Mouse (Mus musculus) left cerebral cortex, adult 9 months (tissue): ENCODE measurements around the gene Rasip1.

Source experiments
- DNase-seq, 2 experiments: peaks; one replicate each; pipeline ENCODE4 v3.0.0; 2022; ENCODE audit warnings: low spot score in 2 of 2

Gene Rasip1

DNA sequence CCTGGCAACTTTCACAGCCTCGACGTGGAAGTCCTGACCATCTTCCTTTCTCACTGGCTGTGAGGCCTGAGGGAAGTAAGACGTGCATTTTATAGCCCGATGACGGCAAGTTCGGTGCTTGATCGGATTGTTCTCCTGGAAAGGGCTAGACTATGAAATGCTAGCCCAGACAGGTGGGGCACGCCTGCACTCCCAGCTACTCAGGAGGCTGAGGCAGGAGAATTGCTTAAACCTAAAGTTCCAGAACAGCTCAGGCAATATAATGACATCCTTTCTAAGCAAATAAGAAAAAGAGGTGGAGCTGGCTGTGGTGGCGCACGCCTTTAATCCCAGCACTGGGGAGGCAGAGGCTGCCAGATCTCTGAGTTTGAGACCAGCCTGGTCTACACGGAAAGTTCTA lies 3.8 kb upstream of the Rasip1 start:
- no peak for DNase-seq

DNA sequence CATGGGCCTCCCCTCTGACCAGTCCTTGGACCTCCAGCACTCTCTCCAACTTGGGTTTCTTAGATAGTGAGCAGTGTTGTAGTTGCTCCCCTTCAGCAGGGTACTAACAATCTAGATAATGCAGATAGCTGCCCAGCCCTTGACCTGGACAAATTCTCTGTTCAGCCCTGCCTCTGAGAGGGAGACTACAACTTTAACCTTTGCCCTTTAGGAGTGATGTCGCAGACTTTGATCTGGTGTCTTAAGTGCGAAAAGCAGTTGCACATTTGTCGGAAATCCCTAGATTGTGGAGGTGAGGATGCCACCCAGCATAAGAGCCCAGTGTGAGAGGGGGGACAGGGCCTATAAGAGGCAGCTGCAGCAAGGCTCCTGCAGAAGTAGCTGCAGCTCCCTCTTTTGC lies 2.6 kb upstream of the Rasip1 start:
- DNase-seq, result no peak

DNA sequence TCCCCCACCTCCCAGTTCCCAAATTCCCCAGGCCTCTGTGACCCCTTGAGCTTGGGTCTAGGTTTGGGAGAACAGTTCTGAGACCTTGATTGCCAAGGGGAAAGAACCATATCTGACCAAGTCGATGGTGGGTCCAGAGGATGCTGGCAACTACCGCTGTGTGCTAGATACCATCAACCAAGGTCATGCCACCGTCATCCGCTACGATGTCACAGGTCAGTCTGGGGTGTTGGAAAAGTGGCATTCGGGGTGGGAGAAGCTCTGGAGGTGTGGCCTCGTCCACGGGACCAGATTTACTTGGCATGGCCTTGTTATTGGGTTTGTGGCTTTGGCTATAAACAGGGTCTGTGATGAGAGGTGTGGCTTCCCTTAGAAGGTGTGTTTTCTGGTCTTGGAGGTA lies 1.8 kb upstream of the Rasip1 start:
- DNase-seq, result no peak

DNA sequence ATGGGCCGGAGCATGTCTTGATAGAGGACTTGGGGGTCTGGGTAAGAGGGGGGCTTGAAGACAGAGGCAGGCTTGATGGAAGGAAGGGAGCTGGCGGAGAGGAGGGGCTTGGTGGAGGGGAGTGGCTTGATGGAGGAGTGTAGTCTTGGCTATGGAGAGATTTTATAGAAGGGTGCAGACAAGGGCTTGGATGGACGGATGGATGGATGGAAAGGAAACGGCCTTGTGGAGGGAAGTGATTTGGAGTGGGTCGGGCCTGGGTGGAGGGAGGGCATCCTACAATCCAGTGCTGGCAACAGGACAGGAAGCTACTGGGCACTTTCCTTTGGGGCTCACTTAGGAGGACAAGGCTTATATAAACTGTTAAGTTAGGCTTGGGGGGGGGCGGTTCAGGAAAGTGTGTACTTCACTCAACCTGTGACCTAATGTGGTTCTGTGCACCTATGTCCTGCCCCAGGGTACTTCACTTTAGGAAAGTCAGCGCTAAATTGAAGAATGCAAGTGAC lies 664 bp upstream of the Rasip1 start:
- DNase-seq, result no peak

DNA sequence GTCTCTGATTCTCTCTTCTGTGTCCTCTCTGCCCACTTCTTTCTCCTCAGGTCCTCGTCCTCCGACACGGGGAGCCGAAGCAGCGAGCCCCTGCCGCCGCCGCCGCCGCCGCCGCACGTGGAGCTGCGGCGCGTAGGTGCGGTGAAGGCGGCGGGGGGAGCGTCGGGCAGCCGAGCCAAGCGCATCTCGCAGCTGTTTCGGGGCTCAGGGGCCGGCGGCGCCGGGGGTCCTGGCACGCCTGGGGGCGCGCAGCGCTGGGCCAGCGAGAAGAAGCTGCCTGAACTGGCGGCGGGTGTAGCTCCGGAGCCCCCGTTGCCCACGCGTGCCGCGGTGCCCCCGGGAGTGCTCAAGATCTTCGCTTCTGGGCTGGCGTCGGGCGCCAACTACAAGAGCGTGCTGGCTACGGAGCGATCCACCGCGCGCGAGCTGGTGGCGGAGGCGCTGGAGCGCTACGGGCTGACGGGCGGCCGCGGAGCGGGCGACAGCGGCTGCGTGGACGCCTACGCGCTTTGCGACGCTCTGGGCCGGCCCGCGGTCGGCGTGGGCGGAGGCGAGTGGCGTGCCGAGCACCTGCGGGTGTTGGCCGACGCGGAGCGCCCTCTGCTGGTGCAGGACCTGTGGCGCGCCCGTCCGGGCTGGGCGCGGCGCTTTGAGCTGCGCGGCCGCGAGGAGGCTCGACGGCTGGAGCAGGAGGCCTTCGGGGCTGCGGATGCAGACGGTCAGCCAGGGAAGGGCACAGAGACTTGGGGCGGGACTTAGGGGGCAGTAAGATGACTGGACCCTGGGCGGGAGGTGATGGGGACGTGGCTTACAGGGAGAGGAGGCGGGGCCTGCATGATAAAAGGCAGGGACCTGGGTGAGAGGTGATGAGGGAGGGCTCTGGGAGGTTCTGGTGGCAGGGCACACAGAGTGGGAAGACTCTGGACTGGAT lies 1.3 kb downstream of the Rasip1 start:
- DNase-seq, result peak in 1 of 2 experiments; percentile 82

DNA sequence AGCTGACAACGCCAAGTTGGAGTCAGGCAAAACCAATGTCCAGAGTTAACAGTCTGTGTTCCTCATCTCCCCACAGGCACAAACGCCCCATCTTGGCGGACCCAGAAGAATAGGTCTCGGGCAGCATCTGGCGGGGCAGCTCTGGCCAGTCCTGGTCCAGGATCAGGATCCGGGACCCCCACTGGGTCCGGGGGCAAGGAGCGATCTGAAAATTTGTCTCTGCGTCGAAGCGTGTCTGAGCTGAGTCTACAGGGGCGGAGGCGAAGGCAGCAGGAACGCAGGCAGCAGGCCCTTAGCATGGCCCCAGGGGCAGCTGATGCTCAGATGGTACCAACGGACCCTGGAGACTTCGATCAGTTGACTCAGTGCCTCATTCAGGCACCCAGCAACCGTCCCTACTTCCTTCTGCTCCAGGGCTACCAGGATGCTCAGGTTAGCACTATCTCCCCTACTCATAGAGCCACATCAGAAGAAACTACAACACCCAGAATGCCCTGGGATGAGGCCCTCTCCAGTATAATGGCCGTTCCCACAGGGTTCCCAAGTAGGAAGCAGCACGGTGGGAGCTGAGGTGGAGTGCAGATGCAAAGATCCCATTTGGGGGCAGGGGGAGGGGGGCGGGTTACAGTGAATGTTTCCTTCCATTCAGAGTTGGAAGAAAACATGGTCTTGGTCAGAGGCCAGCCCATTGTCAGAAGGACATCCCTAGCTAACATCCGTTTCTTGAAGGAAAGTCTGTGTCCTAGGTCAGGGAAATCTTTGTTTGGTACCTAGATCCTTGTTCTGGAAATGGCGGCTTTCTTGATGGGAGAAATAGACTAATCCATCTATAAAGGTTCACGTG lies 3.0 kb downstream of the Rasip1 start:
- DNase-seq, result no peak

DNA sequence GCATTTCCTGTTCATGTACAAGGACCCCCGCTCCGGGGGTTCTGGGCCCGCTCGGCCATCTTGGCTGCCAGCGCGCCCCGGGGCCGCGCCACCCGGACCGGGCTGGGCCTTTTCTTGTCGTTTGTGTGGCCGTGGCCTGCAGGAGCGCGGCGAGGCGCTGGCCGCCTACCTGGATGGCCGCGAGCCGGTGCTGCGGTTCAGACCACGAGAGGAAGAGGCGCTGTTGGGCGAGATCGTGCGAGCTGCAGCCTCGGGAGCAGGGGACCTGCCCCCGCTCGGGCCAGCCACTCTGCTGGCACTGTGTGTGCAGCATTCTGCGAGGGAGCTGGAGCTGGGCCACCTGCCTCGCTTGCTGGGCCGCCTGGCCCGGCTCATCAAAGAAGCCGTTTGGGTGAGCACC lies 5.2 kb downstream of the Rasip1 start:
- DNase-seq, result no peak

DNA sequence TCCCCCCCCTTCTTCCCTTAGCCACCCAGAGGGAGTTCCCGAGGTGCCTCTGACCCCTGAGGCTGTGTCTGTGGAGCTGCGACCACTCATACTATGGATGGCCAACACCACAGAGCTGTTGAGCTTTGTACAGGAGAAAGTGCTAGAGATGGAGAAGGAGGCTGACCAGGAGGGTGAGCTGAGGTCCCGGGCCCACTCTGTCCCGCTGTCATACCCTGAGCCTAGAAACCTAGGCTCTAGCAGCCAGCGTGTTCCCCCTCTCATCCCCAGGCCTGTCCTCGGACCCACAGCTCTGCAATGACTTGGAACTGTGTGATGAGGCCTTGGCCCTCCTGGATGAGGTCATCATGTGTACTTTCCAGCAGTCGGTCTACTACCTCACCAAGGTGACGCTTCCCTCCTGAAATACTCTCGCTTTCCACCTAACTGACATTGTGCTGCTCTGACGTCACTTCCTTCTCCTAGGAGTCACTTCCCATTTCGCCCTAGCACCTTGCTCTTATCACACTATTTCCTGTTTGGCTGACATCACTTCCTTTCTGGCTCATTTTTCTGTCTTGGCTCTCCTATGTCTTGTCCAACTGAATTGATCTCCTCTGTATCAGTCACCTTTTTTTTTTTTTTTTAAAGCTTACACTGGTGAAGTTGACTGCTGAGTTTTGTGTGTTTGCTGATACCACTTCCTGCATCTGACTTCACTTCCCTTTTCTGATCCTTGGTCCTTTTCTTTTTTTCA lies 7.8 kb downstream of the Rasip1 start:
- no peak for DNase-seq

DNA sequence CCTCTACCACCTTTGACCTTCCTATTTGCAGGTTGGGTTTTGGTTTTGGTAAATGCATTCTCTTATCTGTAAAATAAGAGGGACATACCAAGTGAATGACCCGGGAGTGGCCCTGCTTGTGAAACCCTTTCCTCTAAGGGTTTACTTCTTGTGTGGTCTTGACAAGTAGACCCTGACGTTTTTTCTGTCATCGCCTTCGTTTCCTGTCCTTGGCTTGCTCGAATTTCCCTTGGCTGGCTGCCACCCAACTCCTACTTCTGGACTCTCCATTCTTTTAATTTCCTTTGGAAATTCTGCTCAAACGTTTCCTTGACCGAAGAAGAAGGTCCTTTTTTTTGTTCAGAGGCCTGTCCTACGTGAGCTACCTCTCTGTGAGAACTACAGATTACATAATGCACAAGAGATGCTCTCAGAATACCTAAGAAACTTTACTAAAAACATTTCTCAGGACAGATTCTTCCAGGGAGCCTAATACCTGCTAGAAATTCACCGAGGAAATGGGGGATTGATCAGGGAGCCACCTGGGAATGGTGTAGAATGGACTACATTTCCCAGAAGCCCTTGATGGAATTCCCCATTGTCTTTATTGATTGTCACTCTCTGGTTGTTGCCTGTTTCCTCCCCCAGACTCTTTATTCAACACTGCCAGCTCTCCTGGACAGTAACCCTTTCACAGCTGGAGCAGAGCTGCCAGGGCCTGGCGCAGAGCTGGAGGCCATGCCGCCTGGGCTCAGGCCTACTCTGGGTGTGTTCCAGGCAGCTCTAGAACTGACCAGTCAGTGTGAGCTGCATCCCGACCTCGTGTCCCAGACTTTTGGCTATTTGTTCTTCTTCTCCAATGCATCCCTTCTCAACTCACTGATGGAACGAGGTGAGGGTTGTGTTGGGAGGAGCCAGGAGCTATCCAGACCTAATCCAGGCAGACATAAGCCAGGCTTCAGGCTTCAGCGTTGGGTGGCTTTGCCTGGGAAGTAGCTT lies 8.7 kb downstream of the Rasip1 start:
- DNase-seq, result no peak

DNA sequence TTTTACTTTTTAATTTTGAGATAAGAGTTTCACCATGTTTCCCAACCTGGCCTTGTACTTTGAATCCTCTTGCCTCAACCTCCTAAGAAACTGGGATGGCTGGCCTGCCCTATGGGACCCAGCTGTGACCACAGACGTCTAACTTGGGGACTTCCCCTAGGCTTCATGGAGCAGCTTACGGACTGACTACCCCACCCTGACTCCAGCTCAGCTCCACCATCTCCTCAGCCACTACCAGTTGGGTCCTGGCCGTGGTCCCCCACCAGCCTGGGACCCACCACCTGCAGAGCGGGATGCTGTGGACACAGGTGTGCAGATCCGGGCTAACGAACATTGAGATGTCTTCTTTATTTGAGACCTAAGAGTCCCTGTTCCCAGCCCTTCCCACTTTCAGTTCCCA lies 10.4 kb downstream of the Rasip1 start:
- no peak for DNase-seq

DNA sequence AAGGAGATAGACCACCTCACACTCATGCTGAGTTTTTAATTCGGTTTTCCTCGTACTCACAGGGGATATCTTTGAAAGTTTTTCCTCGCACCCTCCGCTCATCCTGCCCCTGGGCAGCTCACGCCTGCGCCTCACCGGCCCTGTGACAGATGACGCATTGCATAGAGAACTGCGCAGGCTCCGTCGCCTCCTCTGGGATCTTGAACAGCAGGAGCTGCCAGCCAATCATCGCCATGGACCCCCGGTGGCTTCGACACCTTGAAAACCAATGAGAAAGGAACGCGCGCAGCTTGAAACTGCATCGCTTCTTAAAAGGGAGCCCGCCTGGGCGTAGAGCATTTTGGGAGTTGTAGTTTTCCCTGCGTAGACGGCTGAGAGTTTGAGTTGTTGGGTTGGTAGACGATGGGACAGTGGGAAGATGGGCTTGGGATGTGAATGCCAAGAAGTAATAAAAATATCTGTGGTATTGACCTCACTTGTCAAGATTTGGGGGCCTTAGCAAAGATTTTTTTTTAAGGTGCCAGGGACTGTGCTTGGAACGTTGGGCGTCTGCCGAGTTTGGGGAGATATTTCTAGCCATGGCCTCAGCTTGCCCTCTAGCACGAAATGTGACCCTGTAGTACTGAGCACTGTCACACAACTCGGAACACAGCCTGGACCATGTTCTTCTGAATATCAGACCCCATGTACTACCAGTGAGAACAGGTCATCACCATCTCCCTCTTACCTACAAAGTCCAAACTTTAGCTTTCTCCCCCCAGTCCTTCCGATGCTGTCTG lies 11.5 kb downstream of the Rasip1 start:
- peak; percentile 94 to 97 for DNase-seq

DNA sequence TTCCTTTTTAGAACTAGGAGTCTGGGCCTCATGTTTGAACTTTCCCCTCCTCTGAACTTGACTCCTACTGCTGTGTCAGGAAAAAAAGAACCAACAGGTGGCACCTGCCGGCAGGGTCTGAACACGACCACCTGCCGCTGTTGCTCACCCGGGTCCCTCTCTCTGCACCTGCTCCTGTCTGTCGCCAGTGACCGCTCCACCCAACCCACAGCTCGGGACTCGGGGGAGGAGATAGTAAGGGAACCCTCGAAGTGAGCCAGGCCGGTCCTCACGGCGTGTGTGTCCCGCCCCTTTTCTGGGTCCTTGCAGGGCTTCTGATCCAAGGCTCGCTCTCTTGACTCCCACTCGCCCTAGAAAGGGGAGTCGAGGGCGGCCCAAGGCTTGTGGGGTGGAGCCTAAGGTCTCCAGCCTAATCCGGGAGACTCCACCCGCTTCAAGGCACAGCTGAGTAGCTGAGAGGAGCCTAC lies 12.3 kb downstream of the Rasip1 start, which contains the start of gene Mamstr:
Mamstr (plus strand) TSS at position 417 of the 467 bp plus-strand sequence.
- DNase-seq, result no peak

DNA sequence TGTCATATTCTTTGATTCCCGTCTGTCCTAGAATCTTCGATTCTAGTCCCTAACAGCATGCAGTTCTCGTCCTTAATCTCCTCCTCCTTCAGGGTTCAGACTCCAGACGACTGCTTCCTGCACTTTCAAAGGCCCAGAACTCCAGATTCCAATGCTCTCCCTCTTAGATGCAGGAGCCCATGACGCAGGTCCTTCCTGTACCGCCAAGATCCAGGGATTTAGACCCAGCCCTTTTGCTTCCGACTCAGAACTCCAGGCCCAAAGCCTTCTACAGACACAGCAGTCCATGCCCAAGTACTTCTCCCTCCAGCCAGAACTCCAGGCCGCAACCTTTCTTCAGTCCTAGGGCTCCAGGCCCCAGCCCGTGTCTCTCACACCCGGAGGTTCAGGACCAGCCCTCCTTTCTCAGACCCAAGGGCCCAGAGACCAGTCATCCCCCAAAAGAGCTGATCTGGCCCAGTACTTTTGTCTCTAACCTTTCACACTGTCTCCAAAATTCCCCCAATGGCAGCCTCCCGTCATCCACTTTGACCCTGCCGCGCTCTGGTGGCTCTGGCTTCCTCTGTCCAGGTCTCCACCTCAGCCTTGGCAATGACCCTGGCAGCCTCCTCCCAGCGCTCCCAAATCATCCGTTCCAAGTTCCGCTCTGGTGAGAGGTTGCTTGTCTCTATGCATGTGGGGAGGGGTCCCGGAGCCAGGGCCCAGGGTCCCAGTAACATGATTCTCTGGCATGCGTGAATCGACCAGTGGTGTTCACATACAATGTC lies 13.1 kb downstream of the Rasip1 start:
- no peak for DNase-seq

DNA sequence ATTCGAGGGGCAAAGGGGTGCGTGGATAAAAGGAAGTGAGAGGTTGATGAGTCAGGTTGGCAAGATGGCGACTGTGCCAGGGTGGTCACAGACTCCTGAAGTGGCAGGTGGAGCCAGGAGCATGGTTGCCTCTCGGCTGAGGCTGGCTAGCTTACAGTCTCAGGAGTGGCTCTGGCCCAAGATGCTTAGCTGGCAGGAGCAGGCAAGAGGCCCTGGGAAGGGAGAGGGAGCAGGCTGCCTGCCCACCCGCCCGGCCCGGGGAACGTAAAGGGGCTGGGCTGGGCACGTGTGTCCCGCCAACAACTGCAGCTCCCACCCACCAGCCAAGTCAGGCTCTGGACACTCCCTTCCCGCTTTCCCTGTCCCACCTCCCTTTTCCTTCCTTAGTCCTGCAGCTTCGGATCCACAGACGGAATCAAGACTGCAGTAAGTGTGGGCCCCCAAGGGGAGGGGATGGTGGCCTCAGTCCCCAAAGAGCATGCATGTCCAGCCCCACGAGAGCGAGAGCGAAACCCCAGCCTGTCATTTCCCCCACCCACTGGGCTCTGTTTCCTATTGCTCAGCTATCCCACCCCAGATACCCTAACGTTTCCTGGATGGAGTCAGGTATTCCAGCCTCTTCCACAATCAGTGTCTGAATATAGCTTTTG lies 14.2 kb downstream of the Rasip1 start:
- DNase-seq, result no peak

DNA sequence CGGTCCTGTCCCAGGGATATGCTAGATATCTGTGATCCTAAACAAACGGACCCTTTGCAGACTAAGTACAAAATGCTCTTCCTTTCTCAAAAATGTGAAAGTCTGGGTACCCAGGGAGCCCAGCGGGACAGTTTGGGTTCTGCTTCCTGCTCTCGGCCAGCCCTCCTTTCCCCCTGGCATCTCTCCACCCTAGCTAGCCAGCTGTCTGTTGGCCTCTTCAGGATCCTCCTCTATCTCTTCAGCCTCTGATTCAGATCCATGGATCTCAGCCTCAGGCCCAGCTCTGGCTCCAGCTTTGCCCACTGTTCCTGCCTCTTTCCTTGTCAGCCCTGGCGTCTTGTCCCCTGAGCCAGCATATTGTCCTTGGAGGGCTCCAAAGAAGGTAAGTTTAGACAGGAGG lies 14.8 kb downstream of the Rasip1 start:
- DNase-seq, result no peak

DNA sequence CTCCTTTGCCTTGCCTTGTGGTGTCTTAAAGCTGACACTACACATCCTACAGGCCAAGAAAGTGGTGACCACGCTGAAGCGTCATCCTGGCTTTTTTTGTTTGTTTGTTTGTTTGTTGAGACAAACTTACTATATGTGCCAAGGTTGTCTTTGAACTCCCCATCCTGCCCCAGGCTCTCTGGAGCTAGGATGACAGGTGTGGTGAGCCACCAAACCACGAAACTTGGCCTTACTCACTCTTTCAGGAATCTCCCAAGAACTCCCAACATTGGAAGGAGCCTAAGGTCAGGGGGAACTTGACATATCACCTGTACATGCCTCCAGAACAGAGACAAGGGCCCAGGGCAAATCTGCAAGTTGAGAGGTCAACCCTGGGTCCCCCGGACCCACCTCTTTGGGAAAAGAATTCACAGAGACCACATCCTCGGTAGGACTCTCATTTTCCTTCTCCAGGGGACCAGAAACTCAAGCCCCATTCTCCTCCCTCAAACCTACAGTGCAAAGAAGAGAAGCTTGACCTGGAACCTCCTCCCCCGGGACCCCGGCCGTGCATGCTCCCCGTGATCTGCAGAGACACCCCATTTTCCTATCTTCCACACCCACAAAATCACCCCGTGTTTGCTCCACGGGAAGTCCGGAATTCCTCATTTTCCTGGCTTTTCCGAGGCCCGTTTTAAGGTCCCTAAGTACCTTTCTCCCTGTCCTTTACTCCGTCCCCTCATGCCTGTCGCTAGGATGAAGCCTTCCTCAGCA lies 15.4 kb downstream of the Rasip1 start:
- DNase-seq, result no peak

DNA sequence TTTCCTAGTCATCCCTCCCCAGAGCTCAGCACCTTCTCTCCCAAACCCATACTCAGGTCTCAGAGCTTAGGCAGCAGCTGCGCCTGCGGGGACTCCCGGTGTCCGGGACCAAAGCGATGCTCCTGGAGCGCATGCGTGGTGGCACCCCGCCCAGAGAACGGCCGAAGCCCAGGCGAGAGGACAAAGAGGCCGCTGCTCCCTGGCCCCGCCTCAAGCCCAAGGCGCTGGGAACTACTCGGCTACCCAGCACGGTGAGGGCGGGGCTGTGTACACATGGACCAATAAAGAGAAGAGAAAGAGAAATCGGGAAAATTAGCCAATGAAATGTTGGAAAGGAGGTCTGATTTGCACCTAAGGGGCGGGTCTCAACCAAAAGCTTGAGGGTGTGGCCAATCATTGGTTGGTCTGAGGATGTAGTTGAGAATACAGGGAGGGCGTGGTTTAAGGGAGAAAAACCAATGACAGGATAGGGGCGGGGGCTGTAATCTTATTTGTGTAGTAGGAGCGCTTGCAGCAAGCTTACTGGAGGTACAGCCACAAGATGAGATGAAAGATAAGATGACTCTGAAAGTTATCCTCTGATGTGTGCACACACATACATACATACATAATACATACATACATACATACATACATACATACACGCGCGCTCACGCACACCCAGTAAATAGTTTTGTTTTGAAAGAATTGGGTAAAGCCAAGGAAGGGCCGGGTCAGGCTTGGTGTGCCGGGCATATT lies 16.3 kb downstream of the Rasip1 start:
- peak; percentile 95 to 96 for DNase-seq
